In genomic region chr13:36296574-36296973, GRCm38 (mm10) we compare ENCODE assay signal across 16 mouse cellular contexts.
DNase-seq lines count a peak whose midpoint lies in the region; ATAC-seq and TF ChIP-seq lines count a peak whose summit lies in the region.
"Had no signal": no experiment of that assay in that cellular context is flagged by ENCODE, and none has a peak within 500 bp of the region (broad histone marks: within the 10 kb centered on the region; RNA-seq: fewer than 3 reads in every experiment).

No protein-coding gene starts in this region.

- H3K4me1 ChIP-seq in heart, postnatal 0 days (ENCODE audit: control insufficient read depth, insufficient read depth), result peaks cover 31% of the 10 kb centered on the region
- H3K4me1 ChIP-seq in limb, embryonic 15.5 days, result peaks cover 33% of the 10 kb centered on the region

- peak overlapping the region; percentile 64 for H3K27ac ChIP-seq in heart, postnatal 0 days (ENCODE audit: low read depth)
- H3K27ac ChIP-seq in limb, embryonic 15.5 days, result peak overlapping the region; percentile 69
- H3K27ac ChIP-seq: limb, embryonic 12.5 days; midbrain, embryonic 10.5 days had no signal

- 31% methylated on average over 4 of the region's 4 CpGs for WGBS in heart, postnatal 0 days
- 47% methylated on average over 4 of the region's 4 CpGs for WGBS in limb, embryonic 15.5 days

- DNase-seq in embryo, embryonic 11 days, result peak; percentile 8
- DNase-seq in embryo, embryonic 10.5 days (ENCODE audit: low spot score), result no peak
- peak; percentile 34 for DNase-seq in heart, postnatal 0 days (ENCODE audit: low spot score)
- no peak for DNase-seq in heart, adult 18-20 months
- DNase-seq in lung, postnatal 36 days, result peak; percentile 24
- DNase-seq in lung, postnatal 25 days (ENCODE audit: low spot score), result no peak
- DNase-seq in testis, postnatal 14 days (ENCODE audit: low spot score), result no peak
- DNase-seq: cerebellum, adult 11-12 months; liver, postnatal 0 days; thymus, adult 18-20 months had no signal

- no peak for TF ChIP-seq EP300 in heart, postnatal 0 days (IDR thresholded peaks at IDR 0.05; ENCODE audit: low read depth)

- H3K27me3 ChIP-seq in heart, postnatal 0 days (ENCODE audit: control insufficient read depth, insufficient read depth, low read length), result no peaks in the 10 kb centered on the region
- no peaks in the 10 kb centered on the region for H3K27me3 ChIP-seq in limb, embryonic 15.5 days
- H3K27me3 ChIP-seq: limb, embryonic 12.5 days; Patski had no signal

- H3K9me3 ChIP-seq in heart, postnatal 0 days (replicated peaks; ENCODE audit: control insufficient read depth, low read length), result no peaks in the 10 kb centered on the region
- no peaks in the 10 kb centered on the region for H3K9me3 ChIP-seq in limb, embryonic 15.5 days
- H3K9me3 ChIP-seq: limb, embryonic 12.5 days; midbrain, embryonic 10.5 days had no signal

- H3K4me3 ChIP-seq in heart, postnatal 0 days (ENCODE audit: low read depth, low read length), result no peak overlapping the region
- H3K4me3 ChIP-seq in limb, embryonic 15.5 days, result no peak overlapping the region
- H3K4me3 ChIP-seq: erythroblast, embryonic 14.5 days; limb, embryonic 12.5 days; midbrain, embryonic 10.5 days had no signal

- H3K4me2 ChIP-seq in heart, postnatal 0 days (ENCODE audit: low read depth, low read length), result peak overlapping the region; percentile 39
- H3K4me2 ChIP-seq in limb, embryonic 15.5 days, result no peak overlapping the region
- H3K4me2 ChIP-seq: limb, embryonic 12.5 days had no signal

- 0 out of 2 replicates have a peak, but pooled peaks have one; percentile 34 for ATAC-seq in heart, postnatal 0 days (ENCODE audit: insufficient read depth, low read depth)
- no peak for ATAC-seq in limb, embryonic 15.5 days (ENCODE audit: insufficient number of reproducible peaks, low FRiP score, low TSS enrichment, low read depth)
- ATAC-seq: inflammation-experienced regulatory T-cells, adult 6 months; liver, postnatal 0 days had no signal

- H3K36me3 ChIP-seq in heart, postnatal 0 days (replicated peaks; ENCODE audit: control insufficient read depth, insufficient read depth, low read length), result no peaks in the 10 kb centered on the region
- no peaks in the 10 kb centered on the region for H3K36me3 ChIP-seq in limb, embryonic 15.5 days
- H3K36me3 ChIP-seq: limb, embryonic 12.5 days; midbrain, embryonic 10.5 days had no signal

- H3K9ac ChIP-seq in heart, postnatal 0 days (replicated peaks; ENCODE audit: low read depth, low read length), result no peak overlapping the region; the same call in 1 of the 2 replicates
- H3K9ac ChIP-seq in limb, embryonic 15.5 days, result no peak overlapping the region
- H3K9ac ChIP-seq: limb, embryonic 12.5 days; liver, postnatal 0 days had no signal

- TF ChIP-seq CTCF in heart, postnatal 0 days (IDR thresholded peaks at IDR 0.05; ENCODE audit: low read depth), result no peak

Comparison
In these comparisons a context has a peak if more than half of its experiments do, and no peak if none do; other contexts are left out.
1. DNase-seq: peak in embryo, embryonic 11 days (single experiment), heart, postnatal 0 days (single experiment) and lung, postnatal 36 days (single experiment); none in embryo, embryonic 10.5 days (single experiment), heart, adult 18-20 months (0 of 2), lung, postnatal 25 days (single experiment) and testis, postnatal 14 days (single experiment).